Mouse (Mus musculus): Measurements from ENCODE around the gene Ino80d.

GRCm38 (mm10) chr1:63113274-63114135, 962 bp downstream of the Ino80d start:
- TF ChIP-seq CTCF (IDR thresholded peaks at IDR 0.05; ENCODE audit: low read depth, low read length) = no peak
- TF ChIP-seq GATA1 (IDR thresholded peaks at IDR 0.05; ENCODE audit: borderline replicate concordance, low read length) = no peak
- no peak for TF ChIP-seq POLR2AphosphoS5 (IDR thresholded peaks at IDR 0.05; ENCODE audit: insufficient replicate concordance, low read depth, low read length)
- TF ChIP-seq TAL1 (conservative IDR thresholded peaks at IDR 0.05; ENCODE audit: low read depth, low read length) = no peak
- no peak for TF ChIP-seq GATA2 (IDR thresholded peaks at IDR 0.05; ENCODE audit: borderline replicate concordance, low read depth, low read length)
